Mouse (Mus musculus) cortical plate, adult 2 months (tissue): ENCODE measurements around the gene Zbtb9. TPM values are rescaled to one million over a fixed set of nuclear protein-coding genes. Genes with fewer than 3 reads are reported as not detected.

Experiments used
- H3K27ac ChIP-seq: fragments of 200-500 bp; 2 replicates; pipeline ENCODE4 v1.5.1; 2012; ENCODE audit warnings: low read length, control low read depth, inconsistent platforms; ENCODE audit not compliant: insufficient read depth
- H3K4me1 ChIP-seq: fragments of 200-500 bp; 2 replicates; pipeline ENCODE4 v1.6.1; 2011; ENCODE audit warnings: low read length; ENCODE audit not compliant: control insufficient read depth, insufficient read depth
- H3K4me3 ChIP-seq: fragments of 200-500 bp; 2 replicates; pipeline ENCODE4 v1.5.1; 2011; ENCODE audit warnings: mild to moderate bottlenecking, low read length, control low read depth; ENCODE audit not compliant: insufficient read depth
- CTCF ChIP-seq: fragments of 200-500 bp; IDR thresholded peaks from 2 replicates; pipeline ENCODE4 v1.5.1; 2011; ENCODE audit warnings: mild to moderate bottlenecking, control low read depth, low read length; ENCODE audit not compliant: insufficient read depth; ENCODE audit errors: extremely low read depth
- POLR2A ChIP-seq: fragments of 200-500 bp; IDR thresholded peaks from 2 replicates; pipeline ENCODE4 v1.6.1; 2011; ENCODE audit warnings: mild to moderate bottlenecking, low read length, control low read depth; ENCODE audit not compliant: insufficient read depth; ENCODE audit errors: extremely low read depth
- polyA plus RNA-seq: library from polyadenylated mRNA; depleted of rRNA; stranded (reverse); fragments of >200 nt; gene quantifications from 2 replicates; pipeline ENCODE4 v1.2.3, GENCODE M21; 2012

Zbtb9 gene
- polyA plus RNA-seq, 1 experiment, result 13.9 TPM

DNA sequence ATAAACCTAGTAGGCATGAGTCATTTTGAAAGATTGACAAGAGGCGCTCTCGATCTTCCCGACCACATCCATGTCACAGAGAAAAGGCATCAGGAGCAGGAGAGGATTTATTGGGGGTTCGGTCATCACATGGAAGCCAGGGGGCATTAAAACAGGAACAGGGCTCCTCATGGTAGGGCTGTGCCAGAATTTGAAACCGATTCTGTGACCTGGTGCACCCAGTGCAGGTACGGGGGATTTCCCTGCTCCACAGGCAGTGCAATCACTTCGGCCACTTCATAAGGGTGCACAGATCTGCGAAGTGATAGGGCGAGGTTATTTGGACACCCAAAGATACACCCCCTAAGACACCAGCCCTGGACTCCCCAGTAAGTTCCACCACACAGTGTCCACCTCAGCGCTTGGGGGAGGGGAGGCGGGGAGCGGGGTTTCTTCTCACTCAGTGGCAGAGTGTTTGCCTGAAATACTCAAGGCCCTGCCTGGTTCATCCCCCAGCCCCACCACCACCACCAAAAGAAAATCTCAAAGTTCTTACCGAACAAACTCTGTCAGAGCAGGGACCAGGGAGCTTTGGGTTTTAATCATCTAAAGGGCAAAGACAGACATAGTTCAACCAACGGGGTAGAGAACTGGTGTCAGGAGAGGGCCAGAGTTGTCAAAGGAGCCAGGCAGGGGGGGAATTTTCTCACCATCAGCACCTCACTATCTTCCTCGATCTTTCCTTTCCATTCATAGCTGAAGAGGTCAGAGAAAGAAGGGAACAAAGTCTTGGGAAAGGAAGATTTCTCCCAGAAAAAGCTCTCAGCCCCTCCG, 34.9 kb upstream of the Zbtb9 start:
- Histone ChIP-seq H3K4me3 (peak overlapping the region; percentile 48), H3K4me1 (peaks cover 6% of the 10 kb centered on the region; the same call in 1 of the 2 replicates), H3K27ac (no peak overlapping the region)
- TF ChIP-seq CTCF (no peak), POLR2A (no peak)

DNA sequence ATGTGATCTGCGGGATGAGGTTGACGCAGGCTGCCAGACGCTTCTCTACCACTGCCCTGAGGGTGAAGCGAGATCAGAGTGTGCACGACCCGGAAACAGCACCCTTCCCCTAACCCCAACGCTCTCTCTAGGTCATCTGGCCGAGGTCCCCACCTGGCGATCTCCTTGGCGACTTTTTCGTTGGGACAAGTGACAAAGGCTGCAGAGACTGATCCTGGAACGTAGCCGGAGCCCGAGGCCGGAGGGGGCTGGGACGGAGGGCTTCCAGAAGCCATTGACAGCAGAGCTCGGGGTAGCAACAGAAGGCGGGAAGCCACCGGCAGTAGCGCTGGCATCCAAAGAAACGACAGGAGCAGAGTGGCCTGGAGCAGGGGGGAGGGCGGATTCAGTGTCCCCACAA, 34.2 kb upstream of the Zbtb9 start:
- H3K4me3 ChIP-seq, result peak overlapping the region; percentile 48
- no peak overlapping the region for H3K27ac ChIP-seq
- TF ChIP-seq CTCF (no peak), POLR2A (no peak)
- peaks cover 6% of the 10 kb centered on the region; the same call in 1 of the 2 replicates for H3K4me1 ChIP-seq

DNA sequence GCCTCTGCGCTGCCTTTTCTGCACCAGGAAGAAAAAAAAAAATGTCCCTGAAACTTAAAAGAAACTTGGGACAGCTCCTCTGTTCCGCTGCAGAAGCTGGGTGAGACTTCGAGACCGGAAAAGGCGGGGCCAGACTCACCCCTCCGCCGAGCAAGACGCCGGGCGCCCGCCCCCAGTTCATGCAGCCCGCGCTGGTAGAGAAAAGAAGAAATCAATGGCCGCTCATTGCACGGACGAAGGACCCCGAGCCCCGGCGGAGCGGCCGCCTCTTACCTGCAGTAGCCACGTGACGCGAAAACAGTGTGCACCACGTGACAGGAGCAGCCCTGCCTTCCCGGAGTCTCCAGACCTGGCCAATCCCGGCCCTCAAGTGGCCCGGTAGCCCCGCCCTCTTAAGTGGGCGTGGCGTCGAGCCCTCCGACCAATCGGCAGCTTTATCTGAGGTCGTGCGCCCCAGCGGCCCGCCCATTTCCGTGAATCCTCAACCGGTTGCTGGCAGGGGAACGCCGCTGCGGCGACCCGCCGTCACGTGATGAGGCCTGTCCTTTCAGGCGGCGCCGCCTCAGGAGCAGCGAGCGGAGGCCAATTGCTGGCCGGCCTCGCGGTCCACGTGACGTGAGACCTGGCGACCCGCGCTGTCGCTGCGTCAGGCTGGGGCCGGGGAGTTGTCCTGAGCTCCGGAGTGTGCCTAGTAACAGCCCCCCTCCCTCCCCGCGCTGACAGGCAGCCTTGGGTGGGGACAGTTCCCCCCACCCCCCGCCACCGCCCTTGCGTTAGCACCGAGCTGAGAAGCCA, 33.6 kb upstream of the Zbtb9 start, which contains the start of gene Cuta:
TSS of gene Cuta (minus strand) at position 392 of the 795 bp plus-strand sequence.
- Histone ChIP-seq H3K4me1 (peaks cover 6% of the 10 kb centered on the region; the same call in 1 of the 2 replicates), H3K27ac (peak within 1 kb of the TSS; percentile 97), H3K4me3 (peak within 1 kb of the TSS; percentile 48)
- TF ChIP-seq CTCF (no peak), POLR2A (peak; percentile 83; the same call in 1 of the 2 replicates)

DNA sequence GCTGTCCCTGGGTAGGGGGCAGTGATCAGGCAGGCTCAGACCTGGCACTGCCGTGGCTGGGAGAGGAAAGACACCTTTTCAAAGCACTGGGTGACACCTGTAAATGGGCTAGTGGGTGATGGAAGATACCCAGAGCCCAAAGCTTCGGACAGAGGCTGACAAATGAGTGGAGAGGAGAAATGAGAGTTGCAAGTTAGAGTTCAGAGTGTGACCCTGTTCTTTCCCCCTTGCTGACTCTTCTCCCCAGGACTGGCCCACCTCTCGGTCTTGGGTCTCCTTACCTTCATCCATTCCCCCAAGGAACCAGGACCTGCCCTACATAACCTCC, 33.0 kb upstream of the Zbtb9 start:
- Histone ChIP-seq H3K4me1 (peaks cover 6% of the 10 kb centered on the region; the same call in 1 of the 2 replicates), H3K27ac (peak overlapping the region; percentile 97), H3K4me3 (peak overlapping the region; percentile 48)
- no peak for TF ChIP-seq CTCF
- TF ChIP-seq POLR2A, result no peak

DNA sequence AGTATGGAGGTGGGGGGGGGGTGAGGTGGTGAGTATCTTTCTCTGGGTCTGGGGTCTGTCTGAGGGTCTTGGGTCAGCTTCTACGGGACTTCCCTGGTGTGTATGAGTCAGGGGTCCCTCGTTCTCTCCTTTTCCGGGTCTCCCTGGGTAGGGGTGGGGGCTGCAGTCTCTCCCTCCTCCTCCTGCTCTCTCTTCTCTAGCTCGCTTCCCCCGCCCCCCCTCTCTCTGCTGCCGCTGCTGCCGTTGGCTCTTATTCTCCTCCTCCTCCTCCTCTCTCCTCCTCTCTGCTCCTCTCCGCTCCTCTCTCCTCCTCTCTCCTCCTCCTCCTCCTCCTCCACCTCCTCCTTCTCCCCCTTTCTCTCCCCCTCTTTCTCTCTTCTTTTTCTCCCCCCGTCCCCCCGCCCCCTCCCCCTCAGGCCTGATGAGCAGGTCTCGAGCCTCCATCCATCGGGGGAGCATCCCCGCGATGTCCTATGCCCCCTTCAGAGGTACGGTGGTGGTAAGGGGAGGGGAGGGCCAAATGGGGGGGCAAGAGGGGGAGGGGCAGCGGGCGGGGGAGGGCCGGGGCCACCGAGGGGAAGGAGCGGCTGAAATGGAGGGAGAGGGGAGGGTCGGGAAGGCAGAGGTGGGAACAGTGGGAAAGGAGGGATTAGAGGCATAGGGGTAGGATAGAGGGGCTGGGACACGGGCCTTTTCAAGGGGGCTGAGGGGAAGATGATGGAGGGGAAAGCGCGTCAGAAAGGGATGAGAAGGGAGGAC, 31.8 kb upstream of the Zbtb9 start, which contains the start of gene Syngap1:
TSS of gene Syngap1 (plus strand) at position 223 of the 759 bp plus-strand sequence.
- Histone ChIP-seq H3K4me3 (peak within 1 kb of the TSS; percentile 92), H3K27ac (peak within 1 kb of the TSS; percentile 97), H3K4me1 (peaks cover 14% of the 10 kb centered on the region; the same call in 1 of the 2 replicates)
- TF ChIP-seq POLR2A (peak; percentile 62; the same call in 1 of the 2 replicates), CTCF (no peak)

DNA sequence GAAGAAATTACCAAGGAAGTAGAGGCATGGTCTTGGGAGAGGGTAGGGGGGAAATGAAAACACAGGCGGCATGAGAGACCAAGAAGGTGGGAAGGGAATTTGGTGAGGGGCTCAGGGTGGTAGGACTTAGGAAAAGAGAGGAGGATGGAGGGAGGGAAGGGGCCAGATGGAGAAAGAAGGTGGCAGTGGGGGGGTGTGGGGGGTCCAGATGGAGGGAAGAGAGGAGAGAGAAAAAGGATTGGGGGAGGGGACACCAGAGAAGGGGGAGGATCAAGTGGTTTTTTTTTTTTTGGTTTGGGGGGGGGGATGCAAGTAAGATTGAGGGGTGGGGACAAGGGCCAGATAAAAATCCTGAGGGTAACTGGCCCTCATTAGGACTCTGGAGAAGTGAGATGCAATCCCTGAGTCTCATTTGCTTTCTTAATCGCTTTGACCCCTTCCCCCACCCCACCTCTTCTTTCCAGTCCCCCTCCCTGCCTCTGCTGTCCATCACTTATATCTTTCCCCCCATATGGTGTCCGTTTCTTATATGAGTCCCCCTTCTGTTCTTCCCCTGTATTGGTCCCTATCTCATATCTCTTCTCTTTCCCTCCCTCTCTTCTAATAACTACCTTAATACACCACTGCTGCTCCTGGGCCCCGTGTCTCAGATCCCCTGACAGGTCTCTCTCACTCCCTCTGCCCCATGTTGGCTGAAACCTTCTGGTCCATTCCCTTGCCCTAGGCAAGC, 31.0 kb upstream of the Zbtb9 start:
- Histone ChIP-seq H3K4me1 (peaks cover 14% of the 10 kb centered on the region; the same call in 1 of the 2 replicates), H3K4me3 (peak overlapping the region; percentile 92), H3K27ac (peak overlapping the region; percentile 97)
- TF ChIP-seq CTCF (no peak), POLR2A (no peak)

DNA sequence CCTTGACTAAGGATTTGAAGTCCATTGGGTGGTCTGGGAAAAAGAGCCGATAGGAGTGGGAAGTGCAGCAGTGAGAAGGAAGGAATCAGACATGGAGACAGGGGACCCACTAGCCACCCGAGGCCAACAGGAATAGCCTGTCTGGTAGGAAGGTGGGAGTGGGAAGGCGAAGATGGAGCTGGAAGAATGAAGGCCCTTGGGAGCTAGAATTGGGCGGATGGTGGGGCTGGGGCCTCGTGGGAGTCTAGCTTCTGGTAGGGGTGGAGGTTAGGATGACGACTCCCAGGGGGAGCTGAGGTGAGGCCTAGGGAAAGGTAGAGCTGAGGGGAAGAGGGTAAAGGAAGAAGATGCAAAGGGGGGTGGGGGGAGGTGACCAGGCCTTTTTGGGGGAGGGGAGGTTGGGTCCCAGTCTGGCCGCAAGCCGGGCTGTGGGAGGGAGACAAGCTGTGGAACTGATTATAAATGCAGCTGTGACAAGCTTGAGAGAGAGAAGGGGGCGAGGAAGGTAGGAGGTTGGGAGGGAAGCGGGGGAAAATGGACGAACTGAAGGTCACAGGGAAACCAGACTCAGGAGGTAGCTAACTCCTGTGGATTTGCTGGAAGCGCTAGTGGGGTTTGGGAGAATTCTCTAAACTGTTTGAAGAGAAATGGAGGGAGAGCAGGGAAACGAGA, 27.0 kb upstream of the Zbtb9 start:
- Histone ChIP-seq H3K4me1 (peaks cover 11% of the 10 kb centered on the region; the same call in 1 of the 2 replicates), H3K4me3 (peak overlapping the region; percentile 34), H3K27ac (peak overlapping the region; percentile 95)
- no peak for TF ChIP-seq POLR2A
- TF ChIP-seq CTCF, result no peak

DNA sequence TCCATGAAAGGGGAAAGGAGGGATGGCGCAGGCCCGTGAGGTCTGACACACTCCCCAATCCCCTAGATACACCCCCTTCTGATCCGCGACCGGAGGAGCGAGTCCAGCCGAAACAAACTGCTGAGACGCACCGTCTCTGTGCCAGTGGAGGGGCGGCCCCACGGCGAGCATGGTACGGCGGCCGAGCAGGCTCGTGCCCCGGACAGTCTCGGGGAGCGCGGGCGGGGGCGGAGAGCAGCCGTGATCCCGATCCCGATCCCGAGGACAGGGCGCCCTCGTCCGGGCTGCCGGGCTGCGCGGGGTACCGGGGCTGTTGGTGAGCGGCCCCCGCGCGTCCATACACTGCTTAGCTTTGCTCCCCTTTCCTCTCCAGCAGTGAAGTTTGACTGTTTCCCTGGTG, 26.4 kb upstream of the Zbtb9 start:
- Histone ChIP-seq H3K4me1 (peaks cover 11% of the 10 kb centered on the region; the same call in 1 of the 2 replicates), H3K27ac (peak overlapping the region; percentile 95), H3K4me3 (peak overlapping the region; percentile 34)
- TF ChIP-seq CTCF, result no peak
- TF ChIP-seq POLR2A, result peak; percentile 29; the same call in 1 of the 2 replicates
